In genomic region chr10:127509051-127509836, GRCm38 (mm10) we compare ENCODE assay signal across 8 mouse cellular contexts. TPM values are rescaled to one million over a fixed set of nuclear protein-coding genes. Genes with fewer than 3 reads are reported as not detected.
DNase-seq lines count a peak whose midpoint lies in the region; ATAC-seq lines count a peak whose summit lies in the region.

No protein-coding gene starts in this region.

- H3K36me3 ChIP-seq in hindbrain, embryonic 14.5 days (replicated peaks; ENCODE audit: control insufficient read depth, insufficient read depth), result 0 out of 2 replicates have a peak, but pooled peaks cover 7% of the 10 kb centered on the region

- H3K9ac ChIP-seq in hindbrain, embryonic 14.5 days, result peak overlapping the region; percentile 61

- DNase-seq in NIH3T3 (ENCODE audit: low read depth), result peak; percentile 79
- DNase-seq in cerebellum, adult 9-11 months, result peak; percentile 97
- DNase-seq in frontal cortex, postnatal 25 days (ENCODE audit: low spot score in 2 of 2), result peak; percentile 69 to 76
- peak; percentile 97 for DNase-seq in hindbrain, embryonic 14.5 days (ENCODE audit: low spot score)
- peak; percentile 81 to 91 for DNase-seq in layer of hippocampus, postnatal 25 days (ENCODE audit: extremely low spot score in 1 of 2, low spot score in 1 of 2)
- peak; percentile 87 for DNase-seq in lung, postnatal 14 days
- DNase-seq in retina, adult 2 months (ENCODE audit: low read depth, low spot score), result peak; percentile 86
- DNase-seq in thymus, postnatal 36 days, result peak; percentile 85 to 89

- peak; percentile 66 for ATAC-seq in hindbrain, embryonic 14.5 days (ENCODE audit: low FRiP score)

- peak overlapping the region; percentile 97 for H3K27ac ChIP-seq in hindbrain, embryonic 14.5 days

- peak overlapping the region; percentile 25 for H3K4me3 ChIP-seq in hindbrain, embryonic 14.5 days (replicated peaks; ENCODE audit: low read length)

- no peaks in the 10 kb centered on the region; the same call in 1 of the 2 replicates for H3K27me3 ChIP-seq in hindbrain, embryonic 14.5 days (ENCODE audit: control insufficient read depth, insufficient read depth, low read length)

- WGBS in hindbrain, embryonic 14.5 days, result under 1% methylated on average over 35 of the region's 35 CpGs

- H3K4me1 ChIP-seq in hindbrain, embryonic 14.5 days (replicated peaks; ENCODE audit: control insufficient read depth, insufficient read depth, low read length), result peaks cover 51% of the 10 kb centered on the region

- H3K9me3 ChIP-seq in hindbrain, embryonic 14.5 days (ENCODE audit: control insufficient read depth, low read length), result no peaks in the 10 kb centered on the region

- H3K4me2 ChIP-seq in hindbrain, embryonic 14.5 days (replicated peaks), result peak overlapping the region; percentile 75

RNA-seq across cellular contexts. Expression of gene Ndufa4l2, which starts 5.5 kb away (rescaled TPM):
- polyA plus RNA-seq in hindbrain, embryonic 14.5 days (2014; fragmentation: Nextera tagmentation; extraction: Ambion mirVana), result 12.7 and 18.0 TPM in 2 replicates
- 1 to 10 TPM; 4.1 to 6.7 TPM for total RNA-seq in layer of hippocampus, postnatal 25 days (2021)

RNA-seq across cellular contexts. Expression of gene Stac3, which starts 7.8 kb away (rescaled TPM):
- 0.60 TPM in 1 of 2 replicates, not detected in the other for polyA plus RNA-seq in hindbrain, embryonic 14.5 days (2014; fragmentation: Nextera tagmentation; extraction: Ambion mirVana)
- 1 to 10 TPM; 2.4 to 4.6 TPM for total RNA-seq in layer of hippocampus, postnatal 25 days (2021)

RNA-seq across cellular contexts. Expression of gene Shmt2, which starts 13.0 kb away (rescaled TPM):
- 45.6 and 47.4 TPM in 2 replicates for polyA plus RNA-seq in hindbrain, embryonic 14.5 days (2014; fragmentation: Nextera tagmentation; extraction: Ambion mirVana)
- total RNA-seq in layer of hippocampus, postnatal 25 days (2021), result 10 to 100 TPM; 29.5 to 31.8 TPM

RNA-seq across cellular contexts. Expression of gene Nxph4, which starts 25.1 kb away (rescaled TPM):
- 94.1 and 105 TPM in 2 replicates for polyA plus RNA-seq in hindbrain, embryonic 14.5 days (2014; fragmentation: Nextera tagmentation; extraction: Ambion mirVana)
- 1 to 10 TPM; 1.9 to 2.1 TPM for total RNA-seq in layer of hippocampus, postnatal 25 days (2021)

Comparison
In these comparisons a context has a peak if more than half of its experiments do, and no peak if none do; other contexts are left out.
1. Peak in every context shown above with its lines: DNase-seq, ATAC-seq, H3K4me3 ChIP-seq and H3K27ac ChIP-seq.